Mouse (Mus musculus): ENCODE measurements around the gene Cux2. TPM values are rescaled to one million over a fixed set of nuclear protein-coding genes. Genes with fewer than 3 reads are reported as not detected.

The Cux2 gene
- total and polyA plus RNA-seq, 3 experiments = 1.4 to 3.5 TPM; not detected in 1

DNA sequence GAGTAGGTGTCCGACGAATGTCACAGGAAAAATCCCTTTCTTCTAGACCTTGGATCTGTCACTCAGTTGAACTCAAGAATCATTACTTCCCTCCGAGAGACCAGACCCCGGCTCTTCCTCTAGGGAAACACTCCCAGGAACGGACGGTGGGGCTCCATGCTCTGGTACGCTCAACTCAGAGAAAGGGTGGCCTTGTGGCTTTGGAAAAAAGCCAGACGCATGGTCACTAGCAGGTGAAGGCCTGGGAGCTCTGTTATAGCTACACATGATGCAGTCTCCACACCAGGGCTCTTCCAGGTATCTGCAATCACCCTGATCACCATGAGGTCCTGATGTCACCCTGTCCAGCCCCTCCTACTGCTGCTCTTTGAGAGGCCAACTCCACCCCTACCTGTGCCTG, 35.2 kb downstream of the Cux2 start:
- Histone ChIP-seq H3K4me3 (ENCODE audit: control insufficient read depth in 1 of 2, insufficient read depth in 1 of 2, low read depth in 2 of 2, low read length in 2 of 2) (no peak overlapping the region), H3K9me3 (replicated peaks; ENCODE audit: insufficient read depth, low read length) (no peaks in the 10 kb centered on the region), H3K27ac (ENCODE audit: control insufficient read depth, low read depth, low read length) (no peak overlapping the region), H3K27me3 (ENCODE audit: control insufficient read depth in 1 of 2, insufficient read depth in 2 of 2, low read length in 2 of 2) (no peaks in the 10 kb centered on the region), H3K36me3 (ENCODE audit: control insufficient read depth in 1 of 2, insufficient read depth in 2 of 2, low read length in 2 of 2) (no peaks in the 10 kb centered on the region), H3K79me2 (ENCODE audit: control insufficient read depth, insufficient read depth, low read length, poor library complexity) (no peaks in the 10 kb centered on the region), H3K9ac (ENCODE audit: control insufficient read depth, low read depth, low read length, poor library complexity, severe bottlenecking) (no peak overlapping the region), H3K4me1 (ENCODE audit: control insufficient read depth in 1 of 2, insufficient read depth in 2 of 2, low read length in 2 of 2) (no peaks in the 10 kb centered on the region)
- TF ChIP-seq USF1 (IDR thresholded peaks at IDR 0.05; ENCODE audit: low read depth, low read length) (no peak), KAT2A (conservative IDR thresholded peaks at IDR 0.05; ENCODE audit: low read depth, low read length) (no peak), UBTF (IDR thresholded peaks at IDR 0.05; ENCODE audit: borderline replicate concordance, insufficient read depth, low read depth, low read length) (no peak), E2F4 (IDR thresholded peaks at IDR 0.05; ENCODE audit: borderline replicate concordance, low read depth, low read length) (no peak), MEF2A (IDR thresholded peaks at IDR 0.05; ENCODE audit: extremely low read depth, insufficient replicate concordance, low read depth, low read length, poor library complexity, severe bottlenecking) (no peak), ELF1 (IDR thresholded peaks at IDR 0.05; ENCODE audit: low read depth, low read length) (no peak), ZKSCAN1 (IDR thresholded peaks at IDR 0.05; ENCODE audit: low read depth, low read length) (no peak), POLR2A (IDR thresholded peaks at IDR 0.05; ENCODE audit: control insufficient read depth in 1 of 2, insufficient read depth in 1 of 2, low read depth in 1 of 2, low read length in 2 of 2, poor library complexity in 1 of 2) (no peak), MXI1 (IDR thresholded peaks at IDR 0.05; ENCODE audit: low read depth, low read length) (no peak), NELFE (IDR thresholded peaks at IDR 0.05; ENCODE audit: low read depth, low read length) (no peak), ZMIZ1 (IDR thresholded peaks at IDR 0.05; ENCODE audit: low read depth, low read length) (no peak), SIN3A (IDR thresholded peaks at IDR 0.05; ENCODE audit: low read length) (no peak), SMC3 (IDR thresholded peaks at IDR 0.05; ENCODE audit: low read depth, low read length) (no peak), TCF12 (IDR thresholded peaks at IDR 0.05; ENCODE audit: low read depth, low read length) (no peak), MAFK (IDR thresholded peaks at IDR 0.05; ENCODE audit: borderline replicate concordance, low read depth, low read length) (no peak), USF2 (IDR thresholded peaks at IDR 0.05; ENCODE audit: borderline replicate concordance in 1 of 2, insufficient read depth in 1 of 2, low read depth in 1 of 2, low read length in 2 of 2) (no peak), GABPA (IDR thresholded peaks at IDR 0.05; ENCODE audit: low read depth, low read length) (no peak), CHD1 (IDR thresholded peaks at IDR 0.05; ENCODE audit: low read depth, low read length) (no peak), MAZ (IDR thresholded peaks at IDR 0.05; ENCODE audit: low read depth, low read length) (no peak)
- no peak for DNase-seq (ENCODE audit: low read depth, low spot score)

DNA sequence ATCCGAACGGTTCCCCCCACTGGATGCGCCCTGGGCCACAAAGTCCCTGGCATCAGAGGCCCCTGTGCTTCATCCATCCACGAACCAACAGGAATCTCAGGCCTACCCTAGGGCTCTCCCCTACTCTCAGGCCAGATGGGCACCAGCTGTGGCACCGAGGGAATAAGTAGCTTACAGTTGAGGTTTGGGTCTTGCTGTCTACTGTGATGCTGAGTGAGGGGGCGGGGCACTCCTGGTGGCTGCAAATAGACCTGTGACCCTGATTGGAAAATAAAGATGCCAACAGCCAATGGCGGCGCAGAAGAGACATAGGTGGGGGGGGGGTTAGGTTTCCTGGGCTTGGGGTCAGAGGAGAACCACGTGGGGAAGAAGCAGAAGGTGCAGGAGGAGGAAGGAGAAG, 38.6 kb downstream of the Cux2 start:
- no peaks in the 10 kb centered on the region for H3K27me3 ChIP-seq (ENCODE audit: control insufficient read depth in 1 of 2, insufficient read depth in 2 of 2, low read length in 2 of 2)

More for the DNA sequence above, 38.6 kb downstream of the Cux2 start:
- Histone ChIP-seq H3K36me3 (ENCODE audit: control insufficient read depth in 1 of 2, insufficient read depth in 2 of 2, low read length in 2 of 2) (no peaks in the 10 kb centered on the region), H3K9me3 (replicated peaks; ENCODE audit: insufficient read depth, low read length) (no peaks in the 10 kb centered on the region), H3K4me3 (ENCODE audit: control insufficient read depth in 1 of 2, insufficient read depth in 1 of 2, low read depth in 2 of 2, low read length in 2 of 2) (no peak overlapping the region), H3K9ac (ENCODE audit: control insufficient read depth, low read depth, low read length, poor library complexity, severe bottlenecking) (no peak overlapping the region), H3K79me2 (ENCODE audit: control insufficient read depth, insufficient read depth, low read length, poor library complexity) (no peaks in the 10 kb centered on the region), H3K4me1 (ENCODE audit: control insufficient read depth in 1 of 2, insufficient read depth in 2 of 2, low read length in 2 of 2) (no peaks in the 10 kb centered on the region), H3K27ac (ENCODE audit: control insufficient read depth, low read depth, low read length) (no peak overlapping the region)
- no peak for DNase-seq (ENCODE audit: low read depth, low spot score)
- TF ChIP-seq POLR2AphosphoS5 (IDR thresholded peaks at IDR 0.05; ENCODE audit: borderline replicate concordance, low read depth, low read length) (no peak), ETS1 (IDR thresholded peaks at IDR 0.05; ENCODE audit: low read depth, low read length) (no peak), KAT2A (conservative IDR thresholded peaks at IDR 0.05; ENCODE audit: low read depth, low read length) (no peak), NELFE (IDR thresholded peaks at IDR 0.05; ENCODE audit: low read depth, low read length) (no peak), USF1 (IDR thresholded peaks at IDR 0.05; ENCODE audit: low read depth, low read length) (no peak), MYC (IDR thresholded peaks at IDR 0.05; ENCODE audit: low read depth, low read length) (no peak), TBP (IDR thresholded peaks at IDR 0.05; ENCODE audit: low read depth, low read length) (no peak), TAL1 (IDR thresholded peaks at IDR 0.05; ENCODE audit: low read length) (no peak), POLR2A (IDR thresholded peaks at IDR 0.05; ENCODE audit: control insufficient read depth in 1 of 2, insufficient read depth in 1 of 2, low read depth in 1 of 2, low read length in 2 of 2, poor library complexity in 1 of 2) (no peak), RAD21 (IDR thresholded peaks at IDR 0.05; ENCODE audit: low read depth, low read length) (no peak), UBTF (IDR thresholded peaks at IDR 0.05; ENCODE audit: borderline replicate concordance, insufficient read depth, low read depth, low read length) (no peak), JUND (IDR thresholded peaks at IDR 0.05; ENCODE audit: low read depth, low read length) (no peak), EP300 (IDR thresholded peaks at IDR 0.05; ENCODE audit: low read depth in 1 of 2, low read length in 2 of 2) (no peak), MAFK (IDR thresholded peaks at IDR 0.05; ENCODE audit: borderline replicate concordance, low read depth, low read length) (no peak), CTCF (IDR thresholded peaks at IDR 0.05 in 2 of 3, conservative IDR thresholded peaks at IDR 0.05 in 1 of 3; ENCODE audit: control insufficient read depth in 1 of 3, insufficient read depth in 1 of 3, low read depth in 2 of 3, low read length in 3 of 3, poor library complexity in 1 of 3, severe bottlenecking in 1 of 3) (no peak), ZC3H11A (IDR thresholded peaks at IDR 0.05; ENCODE audit: low read depth, low read length) (no peak), CHD1 (IDR thresholded peaks at IDR 0.05; ENCODE audit: low read depth, low read length) (no peak)
